Mouse (Mus musculus) cerebellum, postnatal 36 days (tissue): ENCODE results near the gene Edc4.
"Not testable (repeated sequence)": the region's sequence is repeated elsewhere in the genome, so short reads cannot be mapped to it uniquely, and the experiment has no call there.

Experiments used
- DNase-seq, 2 experiments: peaks; one replicate each; pipeline ENCODE4 v3.0.0; 2021 to 2022; ENCODE audit warnings: mixed read lengths in 2 of 2

Gene Edc4

GRCm38 (mm10) chr8:105880754-105881520 lies at the start of gene Edc4:
Edc4 (plus strand) TSS chr8:105880881.
- DNase-seq, result peak; percentile 86 to 92

- not testable (repeated sequence) for DNase-seq
These were observed 46.9 kb upstream of the Edc4 start for GRCm38 (mm10) chr8:105833740-105834139.

GRCm38 (mm10) chr8:105835318-105835717 lies 45.4 kb upstream of the Edc4 start:
- peak; percentile 50 to 51 for DNase-seq

GRCm38 (mm10) chr8:105836991-105837390 lies 43.7 kb upstream of the Edc4 start:
- DNase-seq, result peak in 1 of 2 experiments; percentile 24

- no peak for DNase-seq
These were observed 41.5 kb upstream of the Edc4 start for GRCm38 (mm10) chr8:105839209-105839608.

GRCm38 (mm10) chr8:105846678-105847077 lies 34.0 kb upstream of the Edc4 start:
- no peak for DNase-seq

- DNase-seq, result no peak
These were observed 30.7 kb upstream of the Edc4 start for GRCm38 (mm10) chr8:105850014-105850413.

GRCm38 (mm10) chr8:105850611-105851010 lies 30.1 kb upstream of the Edc4 start:
- DNase-seq, result no peak

GRCm38 (mm10) chr8:105851651-105852143 lies 29.0 kb upstream of the Edc4 start:
- peak; percentile 80 to 81 for DNase-seq

- no peak for DNase-seq
These were observed 28.4 kb upstream of the Edc4 start for GRCm38 (mm10) chr8:105852146-105852729.

GRCm38 (mm10) chr8:105853178-105853577 lies 27.5 kb upstream of the Edc4 start, which contains the start of gene Cenpt:
Cenpt (minus strand) TSS chr8:105853278.
- DNase-seq, result no peak

GRCm38 (mm10) chr8:105854303-105854702 lies 26.4 kb upstream of the Edc4 start:
- DNase-seq, result no peak

- peak; percentile 90 for DNase-seq
These were observed 25.9 kb upstream of the Edc4 start, which contains the start of gene Thap11 for GRCm38 (mm10) chr8:105854715-105855216. Thap11 (plus strand) TSS chr8:105855132.

- peak; percentile 45 to 50 for DNase-seq
These were observed 25.2 kb upstream of the Edc4 start for GRCm38 (mm10) chr8:105855248-105856167.

GRCm38 (mm10) chr8:105856168-105856835 lies 24.4 kb upstream of the Edc4 start:
- DNase-seq, result no peak

GRCm38 (mm10) chr8:105858495-105858894 lies 22.2 kb upstream of the Edc4 start:
- no peak for DNase-seq

GRCm38 (mm10) chr8:105859314-105859713 lies 21.4 kb upstream of the Edc4 start:
- DNase-seq, result no peak

GRCm38 (mm10) chr8:105860143-105860981 lies 20.3 kb upstream of the Edc4 start, which contains the start of gene Nutf2:
Nutf2 (plus strand) TSS chr8:105860580.
- peak; percentile 85 to 89 for DNase-seq

GRCm38 (mm10) chr8:105861951-105862350 lies 18.7 kb upstream of the Edc4 start:
- no peak for DNase-seq

- no peak for DNase-seq
These were observed 14.2 kb upstream of the Edc4 start for GRCm38 (mm10) chr8:105866364-105867029.
